Mouse (Mus musculus) lung, adult 2 months (tissue): ENCODE data around the gene Paqr4.

Experiments used
- CTCF ChIP-seq: fragments of 200-500 bp; IDR thresholded peaks from 2 replicates; pipeline ENCODE4 v1.5.1; 2011; ENCODE audit warnings: mild to moderate bottlenecking, low read length, control low read depth; ENCODE audit not compliant: insufficient read depth
- POLR2A ChIP-seq: fragments of 200-500 bp; IDR thresholded peaks from 2 replicates; pipeline ENCODE4 v1.6.1; 2011; ENCODE audit warnings: low read depth, mild to moderate bottlenecking, control low read depth, low read length, borderline replicate concordance; ENCODE audit errors: extremely low read depth

GRCm38 (mm10) chr17:23700079-23700478 lies 40.6 kb downstream of the Paqr4 start:
- TF ChIP-seq CTCF (peak; percentile 69), POLR2A (no peak)
